Mouse (Mus musculus) ES-E14 (cell line): Measurements from ENCODE around the gene Ethe1.

Experiments
- HCFC1 ChIP-seq: IDR thresholded peaks from 2 replicates; pipeline ENCODE4 v1.6.1; 2012; ENCODE audit warnings: low read length, inconsistent platforms, borderline replicate concordance; ENCODE audit not compliant: insufficient read depth
- MAFK ChIP-seq: IDR thresholded peaks from 2 replicates; pipeline ENCODE4 v1.6.1; 2014; ENCODE audit warnings: mild to moderate bottlenecking, low read depth, low read length, inconsistent platforms; ENCODE audit not compliant: insufficient read depth

- no peak for TF ChIP-seq MAFK
- no peak for TF ChIP-seq HCFC1
These were observed 21.1 kb upstream of the Ethe1 start for GRCm38 (mm10) chr7:24566206-24566605.
